Mouse (Mus musculus): ENCODE data around the gene Syt5. TPM values are rescaled to one million over a fixed set of nuclear protein-coding genes. Genes with fewer than 3 reads are reported as not detected.
A peak's percentile ranks its signal among the peaks of the same experiment; 100 is the strongest.

Syt5 gene
- polyA plus RNA-seq, 1 experiment from 2014 or later, result 8.1 TPM

- Histone ChIP-seq H3K36me3 (ENCODE audit: control insufficient read depth, insufficient read depth, low read length) (peaks cover 16% of the 10 kb centered on the region), H3K4me2 (replicated peaks; ENCODE audit: low read depth, low read length) (peak overlapping the region; percentile 61), H3K27ac (ENCODE audit: low read length) (peak overlapping the region; percentile 63), H3K4me1 (ENCODE audit: control insufficient read depth, insufficient read depth, low read length) (peaks cover 26% of the 10 kb centered on the region), H3K4me3 (ENCODE audit: low read depth, low read length) (no peak overlapping the region; the same call in 1 of the 2 replicates), H3K9me3 (ENCODE audit: control insufficient read depth, low read depth, low read length) (no peaks in the 10 kb centered on the region), H3K27me3 (ENCODE audit: control insufficient read depth, insufficient read depth, low read length) (no peaks in the 10 kb centered on the region), H3K9ac (replicated peaks; ENCODE audit: low read depth, low read length) (0 out of 2 replicates have a peak overlapping the region, but pooled peaks have one; percentile 10)
- WGBS, result 17% methylated on average over 9 of the region's 9 CpGs
- peak; percentile 20; the same call in 1 of the 2 replicates for ATAC-seq (ENCODE audit: insufficient number of reproducible peaks, insufficient read depth, low FRiP score, low read depth)
These were observed 49.1 kb downstream of the Syt5 start for GRCm38 (mm10) chr7:4498251-4498650.

DNA sequence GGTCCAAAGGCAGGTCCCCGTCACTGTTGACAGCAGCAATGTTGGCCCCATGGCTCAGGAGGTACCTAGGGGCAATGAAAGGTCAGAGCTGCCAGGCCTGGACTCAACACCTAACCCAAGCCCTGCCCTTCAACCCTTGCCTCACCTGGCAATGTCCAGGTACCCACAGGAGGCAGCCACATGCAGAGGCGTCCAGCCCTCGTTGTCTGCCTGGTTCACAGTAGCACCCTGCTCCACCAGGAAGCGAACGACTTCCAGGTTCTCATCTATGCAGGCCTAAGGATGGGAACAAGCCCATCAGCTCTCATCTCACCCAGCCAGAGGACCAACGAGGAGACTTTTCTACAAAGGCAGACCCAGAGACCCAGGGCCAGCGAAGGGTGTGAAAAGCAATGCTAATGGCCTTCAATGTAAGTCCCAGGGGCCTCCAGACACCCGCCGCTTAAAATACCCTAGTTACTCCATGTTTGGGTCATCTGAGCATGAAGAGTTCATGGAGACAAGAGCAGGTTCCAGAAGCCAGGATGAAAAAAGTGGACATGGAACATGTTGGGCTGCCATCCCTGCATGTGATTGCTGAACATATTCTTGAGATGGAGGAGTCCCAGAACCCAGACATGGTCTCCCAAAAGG lies 50.0 kb downstream of the Syt5 start:
- no peak overlapping the region for H3K4me3 ChIP-seq (ENCODE audit: low read depth, low read length)
- H3K4me1 ChIP-seq (ENCODE audit: control insufficient read depth, insufficient read depth, low read length), result peaks cover 34% of the 10 kb centered on the region
- no peak overlapping the region for H3K27ac ChIP-seq (ENCODE audit: low read length)
- 94% methylated on average over 9 of the region's 9 CpGs for WGBS
- no peaks in the 10 kb centered on the region for H3K9me3 ChIP-seq (ENCODE audit: control insufficient read depth, low read depth, low read length)
- H3K36me3 ChIP-seq (ENCODE audit: control insufficient read depth, insufficient read depth, low read length), result peaks cover 22% of the 10 kb centered on the region
- H3K4me2 ChIP-seq (replicated peaks; ENCODE audit: low read depth, low read length), result peak overlapping the region; percentile 61; the same call in 1 of the 2 replicates
- H3K27me3 ChIP-seq (ENCODE audit: control insufficient read depth, insufficient read depth, low read length), result no peaks in the 10 kb centered on the region
- no peak overlapping the region for H3K9ac ChIP-seq (replicated peaks; ENCODE audit: low read depth, low read length)
- ATAC-seq (ENCODE audit: insufficient number of reproducible peaks, insufficient read depth, low FRiP score, low read depth), result no peak

GRCm38 (mm10) chr7:4496468-4496867 lies 50.9 kb downstream of the Syt5 start:
- no peak for ATAC-seq (ENCODE audit: insufficient number of reproducible peaks, insufficient read depth, low FRiP score, low read depth)
- H3K4me3 ChIP-seq (ENCODE audit: low read depth, low read length), result no peak overlapping the region
- peaks cover 38% of the 10 kb centered on the region for H3K4me1 ChIP-seq (ENCODE audit: control insufficient read depth, insufficient read depth, low read length)
- no peaks in the 10 kb centered on the region for H3K27me3 ChIP-seq (ENCODE audit: control insufficient read depth, insufficient read depth, low read length)
- no peak overlapping the region for H3K9ac ChIP-seq (replicated peaks; ENCODE audit: low read depth, low read length)
- H3K27ac ChIP-seq (ENCODE audit: low read length), result no peak overlapping the region
- no peaks in the 10 kb centered on the region for H3K9me3 ChIP-seq (ENCODE audit: control insufficient read depth, low read depth, low read length)
- WGBS, result 97% methylated on average over 3 of the region's 3 CpGs
- peaks cover 22% of the 10 kb centered on the region for H3K36me3 ChIP-seq (ENCODE audit: control insufficient read depth, insufficient read depth, low read length)
- H3K4me2 ChIP-seq (replicated peaks; ENCODE audit: low read depth, low read length), result no peak overlapping the region

- H3K27ac ChIP-seq (ENCODE audit: low read length), result no peak overlapping the region
- H3K27me3 ChIP-seq (ENCODE audit: control insufficient read depth, insufficient read depth, low read length), result no peaks in the 10 kb centered on the region
- H3K4me1 ChIP-seq (ENCODE audit: control insufficient read depth, insufficient read depth, low read length), result peaks cover 24% of the 10 kb centered on the region
- no peak overlapping the region for H3K4me3 ChIP-seq (ENCODE audit: low read depth, low read length)
- ATAC-seq (ENCODE audit: insufficient number of reproducible peaks, insufficient read depth, low FRiP score, low read depth), result no peak
- whole genome bisulfite sequencing, result 61% methylated on average over 1 of the region's 1 CpGs
- no peak overlapping the region for H3K9ac ChIP-seq (replicated peaks; ENCODE audit: low read depth, low read length)
- H3K9me3 ChIP-seq (ENCODE audit: control insufficient read depth, low read depth, low read length), result no peaks in the 10 kb centered on the region
- H3K36me3 ChIP-seq (ENCODE audit: control insufficient read depth, insufficient read depth, low read length), result peaks cover 34% of the 10 kb centered on the region
- no peak overlapping the region for H3K4me2 ChIP-seq (replicated peaks; ENCODE audit: low read depth, low read length)
These were observed 53.4 kb downstream of the Syt5 start for GRCm38 (mm10) chr7:4493991-4494390.

- Histone ChIP-seq H3K4me1 (ENCODE audit: control insufficient read depth, insufficient read depth, low read length) (peaks cover 12% of the 10 kb centered on the region), H3K27ac (ENCODE audit: low read length) (peak overlapping the region; percentile 48; the same call in 1 of the 2 replicates), H3K9me3 (ENCODE audit: control insufficient read depth, low read depth, low read length) (no peaks in the 10 kb centered on the region), H3K4me2 (replicated peaks; ENCODE audit: low read depth, low read length) (no peak overlapping the region), H3K4me3 (ENCODE audit: low read depth, low read length) (no peak overlapping the region), H3K36me3 (ENCODE audit: control insufficient read depth, insufficient read depth, low read length) (peaks cover 38% of the 10 kb centered on the region), H3K9ac (replicated peaks; ENCODE audit: low read depth, low read length) (no peak overlapping the region), H3K27me3 (ENCODE audit: control insufficient read depth, insufficient read depth, low read length) (no peaks in the 10 kb centered on the region)
- no peak for ATAC-seq (ENCODE audit: insufficient number of reproducible peaks, insufficient read depth, low FRiP score, low read depth)
- WGBS, result 78% methylated on average over 13 of the region's 13 CpGs
These were observed 54.8 kb downstream of the Syt5 start for GRCm38 (mm10) chr7:4492284-4493224.

GRCm38 (mm10) chr7:4491308-4491707 lies 56.0 kb downstream of the Syt5 start:
- WGBS, result 70% methylated on average over 6 of the region's 6 CpGs
- no peak overlapping the region for H3K27ac ChIP-seq (ENCODE audit: low read length)
- no peak overlapping the region for H3K4me3 ChIP-seq (ENCODE audit: low read depth, low read length)
- ATAC-seq (ENCODE audit: insufficient number of reproducible peaks, insufficient read depth, low FRiP score, low read depth), result no peak
- peaks cover 31% of the 10 kb centered on the region for H3K36me3 ChIP-seq (ENCODE audit: control insufficient read depth, insufficient read depth, low read length)
- H3K27me3 ChIP-seq (ENCODE audit: control insufficient read depth, insufficient read depth, low read length), result no peaks in the 10 kb centered on the region
- H3K9ac ChIP-seq (replicated peaks; ENCODE audit: low read depth, low read length), result no peak overlapping the region
- H3K4me2 ChIP-seq (replicated peaks; ENCODE audit: low read depth, low read length), result no peak overlapping the region
- peaks cover 12% of the 10 kb centered on the region for H3K4me1 ChIP-seq (ENCODE audit: control insufficient read depth, insufficient read depth, low read length)
- no peaks in the 10 kb centered on the region for H3K9me3 ChIP-seq (ENCODE audit: control insufficient read depth, low read depth, low read length)

Small RNAs within 50 kb of the gene (microRNA-seq; reads per million reads assigned to microRNA genes)
- not detected for gene Gm23577

Other genes starting within 250 kb of the Syt5 start
- gene Ncr1, start 209.8 kb downstream of the Syt5 start, polyA plus RNA-seq (2014; fragmentation: Nextera tagmentation; extraction: Ambion mirVana), result not detected in 2 replicates
- 0.27 and 0.36 TPM in 2 replicates for gene Gp6, start 149.8 kb downstream of the Syt5 start, polyA plus RNA-seq (2014; fragmentation: Nextera tagmentation; extraction: Ambion mirVana)
- 31.9 and 34.6 TPM in 2 replicates for gene Rdh13, start 101.9 kb downstream of the Syt5 start, polyA plus RNA-seq (2014; fragmentation: Nextera tagmentation; extraction: Ambion mirVana)
- 5.0 and 7.9 TPM in 2 replicates for gene Eps8l1, start 86.9 kb downstream of the Syt5 start, polyA plus RNA-seq (2014; fragmentation: Nextera tagmentation; extraction: Ambion mirVana)
- 47.2 and 61.0 TPM in 2 replicates for gene Ppp1r12c, start 45.9 kb downstream of the Syt5 start, polyA plus RNA-seq (2014; fragmentation: Nextera tagmentation; extraction: Ambion mirVana)
- gene Tnnt1, start 31.2 kb downstream of the Syt5 start, polyA plus RNA-seq (2014; fragmentation: Nextera tagmentation; extraction: Ambion mirVana), result 31.9 and 33.5 TPM in 2 replicates
- gene Tnni3, start 23.3 kb downstream of the Syt5 start, polyA plus RNA-seq (2014; fragmentation: Nextera tagmentation; extraction: Ambion mirVana), result 2.9 and 3.3 TPM in 2 replicates
- 0.62 and 0.67 TPM in 2 replicates for gene Dnaaf3, start 15.1 kb downstream of the Syt5 start, polyA plus RNA-seq (2014; fragmentation: Nextera tagmentation; extraction: Ambion mirVana)
- not detected in 2 replicates for gene Ptprh, start 56.5 kb upstream of the Syt5 start, polyA plus RNA-seq (2014; fragmentation: Nextera tagmentation; extraction: Ambion mirVana)
- gene Tmem86b, start 83.9 kb upstream of the Syt5 start, polyA plus RNA-seq (2014; fragmentation: Nextera tagmentation; extraction: Ambion mirVana), result 1.4 and 1.6 TPM in 2 replicates
- gene Ppp6r1, start 111.5 kb upstream of the Syt5 start, polyA plus RNA-seq (2014; fragmentation: Nextera tagmentation; extraction: Ambion mirVana), result 10.2 and 11.7 TPM in 2 replicates
- gene Hspbp1, start 137.5 kb upstream of the Syt5 start, polyA plus RNA-seq (2014; fragmentation: Nextera tagmentation; extraction: Ambion mirVana), result 84.8 and 94.2 TPM in 2 replicates
- 2.3 and 4.0 TPM in 2 replicates for gene Brsk1, start 143.1 kb upstream of the Syt5 start, polyA plus RNA-seq (2014; fragmentation: Nextera tagmentation; extraction: Ambion mirVana)
- gene Tmem150b, start 177.7 kb upstream of the Syt5 start, polyA plus RNA-seq (2014; fragmentation: Nextera tagmentation; extraction: Ambion mirVana), result 0.36 and 0.78 TPM in 2 replicates
- 59.2 and 59.4 TPM in 2 replicates for gene Kmt5c, start 192.6 kb upstream of the Syt5 start, polyA plus RNA-seq (2014; fragmentation: Nextera tagmentation; extraction: Ambion mirVana)
- 72.0 and 85.2 TPM in 2 replicates for gene Cox6b2, start 205.6 kb upstream of the Syt5 start, polyA plus RNA-seq (2014; fragmentation: Nextera tagmentation; extraction: Ambion mirVana)
- gene Fam71e2, start 223.8 kb upstream of the Syt5 start, polyA plus RNA-seq (2014; fragmentation: Nextera tagmentation; extraction: Ambion mirVana), result not detected in 2 replicates
- gene Il11, start 235.3 kb upstream of the Syt5 start, polyA plus RNA-seq (2014; fragmentation: Nextera tagmentation; extraction: Ambion mirVana), result 0.17 and 0.27 TPM in 2 replicates
- 0.55 TPM in 1 of 2 replicates, not detected in the other for gene Tmem190, start 235.4 kb upstream of the Syt5 start, polyA plus RNA-seq (2014; fragmentation: Nextera tagmentation; extraction: Ambion mirVana)
- gene Tmem238, start 242.1 kb upstream of the Syt5 start, polyA plus RNA-seq (2014; fragmentation: Nextera tagmentation; extraction: Ambion mirVana), result 8.7 and 10.6 TPM in 2 replicates
- gene Rpl28, start 245.3 kb upstream of the Syt5 start, polyA plus RNA-seq (2014; fragmentation: Nextera tagmentation; extraction: Ambion mirVana), result 301 and 312 TPM in 2 replicates